25 mouse cellular contexts compared by ENCODE assay signal in the genomic region with DNA sequence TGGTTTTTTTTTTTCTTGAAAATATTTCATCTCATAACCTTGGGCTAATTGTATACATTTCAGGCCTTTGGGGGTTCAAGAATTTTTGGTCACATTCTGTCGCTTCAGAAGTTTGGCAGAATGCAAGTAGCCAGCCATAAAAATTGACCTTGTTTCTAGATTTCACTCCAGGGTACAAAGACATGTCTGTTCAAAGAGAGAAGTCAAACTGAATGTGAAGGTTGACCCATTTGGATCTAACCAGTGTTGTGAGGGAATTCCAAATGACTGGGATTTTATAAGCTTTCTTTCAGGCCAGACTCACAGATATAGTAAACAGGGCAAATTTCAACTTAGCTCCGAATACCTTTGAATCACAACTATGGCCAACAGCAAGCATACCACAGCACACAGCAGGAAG.
A peak's percentile ranks its signal among the peaks of the same experiment; 100 is the strongest.
DNase-seq lines count a peak whose midpoint lies in the region; ATAC-seq and TF ChIP-seq lines count a peak whose summit lies in the region.
"Had no signal": no experiment of that assay in that cellular context is flagged by ENCODE, and none has a peak within 500 bp of the region (broad histone marks: within the 10 kb centered on the region; RNA-seq: fewer than 3 reads in every experiment).

No protein-coding gene starts in this region.

- no peak overlapping the region for H3K4me2 ChIP-seq in hindbrain, postnatal 0 days (ENCODE audit: low read depth, low read length)
- H3K4me2 ChIP-seq: embryonic facial prominence, embryonic 13.5 days; embryonic facial prominence, embryonic 15.5 days; forebrain, embryonic 13.5 days; forebrain, embryonic 15.5 days had no signal

- peak; percentile 39 for DNase-seq in cerebellum, adult 9-10 months
- DNase-seq in cerebellum, adult 11-12 months = no peak
- DNase-seq in Muller cell, postnatal 12 days (ENCODE audit: inconsistent ontology term) = peak; percentile 91
- DNase-seq in brain, adult 2 months (ENCODE audit: low read depth, low spot score) = peak; percentile 48
- DNase-seq in retina, embryonic 14.5 days (ENCODE audit: low spot score) = peak; percentile 27
- DNase-seq in hindbrain, postnatal 0 days (ENCODE audit: low spot score) = no peak
- no peak for DNase-seq in lung, postnatal 36 days
- no peak for DNase-seq in ovary, postnatal 14 days (ENCODE audit: low spot score)
- DNase-seq: adrenal gland, adult 8-10 months; adrenal gland, postnatal 14 days; adrenal gland, postnatal 36 days; B cell, adult 2 months; cerebellum, adult 11 months; cerebellum, adult 9-11 months; cerebellum, postnatal 14 days; cerebellum, postnatal 36 days; embryo, embryonic 11 days; forebrain, postnatal 0 days had no signal

- no peaks in the 10 kb centered on the region for H3K9me3 ChIP-seq in hindbrain, postnatal 0 days (ENCODE audit: low read length)
- H3K9me3 ChIP-seq: embryonic facial prominence, embryonic 13.5 days; embryonic facial prominence, embryonic 15.5 days; forebrain, embryonic 13.5 days; forebrain, embryonic 15.5 days; G1E had no signal

- no peak for ATAC-seq in hindbrain, postnatal 0 days
- ATAC-seq: CD4-positive, CD25-positive, alpha-beta regulatory T cell, adult 4 months; forebrain, embryonic 13.5 days; forebrain, embryonic 15.5 days; forebrain, postnatal 0 days had no signal

- H3K36me3 ChIP-seq in hindbrain, postnatal 0 days (ENCODE audit: insufficient read depth, low read length) = peaks cover 4% of the 10 kb centered on the region
- H3K36me3 ChIP-seq: embryonic facial prominence, embryonic 13.5 days; embryonic facial prominence, embryonic 15.5 days; G1E had no signal

- WGBS in hindbrain, postnatal 0 days = 55% methylated on average over 2 of the region's 2 CpGs

- no peaks in the 10 kb centered on the region for H3K27me3 ChIP-seq in hindbrain, postnatal 0 days (ENCODE audit: insufficient read depth, low read length)
- H3K27me3 ChIP-seq: CH12.LX; embryonic facial prominence, embryonic 13.5 days; embryonic facial prominence, embryonic 15.5 days; forebrain, embryonic 13.5 days; forebrain, embryonic 15.5 days had no signal

- H3K4me1 ChIP-seq in hindbrain, postnatal 0 days (ENCODE audit: insufficient read depth, low read length) = no peaks in the 10 kb centered on the region
- H3K4me1 ChIP-seq: embryonic facial prominence, embryonic 13.5 days; embryonic facial prominence, embryonic 15.5 days; forebrain, embryonic 13.5 days; forebrain, embryonic 15.5 days had no signal

- H3K4me3 ChIP-seq in hindbrain, postnatal 0 days (ENCODE audit: low read length) = no peak overlapping the region
- H3K4me3 ChIP-seq: embryonic facial prominence, embryonic 13.5 days; embryonic facial prominence, embryonic 15.5 days; forebrain, embryonic 13.5 days; forebrain, embryonic 15.5 days had no signal

- no peak overlapping the region for H3K27ac ChIP-seq in hindbrain, postnatal 0 days
- H3K27ac ChIP-seq: embryonic facial prominence, embryonic 13.5 days; embryonic facial prominence, embryonic 15.5 days; forebrain, embryonic 13.5 days; forebrain, embryonic 15.5 days had no signal

- no peak overlapping the region for H3K9ac ChIP-seq in hindbrain, postnatal 0 days (replicated peaks; ENCODE audit: low read length)
- H3K9ac ChIP-seq: embryonic facial prominence, embryonic 13.5 days; embryonic facial prominence, embryonic 15.5 days; forebrain, embryonic 13.5 days; forebrain, embryonic 15.5 days; forebrain, postnatal 0 days had no signal

- no peak for TF ChIP-seq CTCF in hindbrain, postnatal 0 days (IDR thresholded peaks at IDR 0.05; ENCODE audit: low read depth)

Comparison
In these comparisons a context has a peak if more than half of its experiments do, and no peak if none do; other contexts are left out.
1. DNase-seq: peak in cerebellum, adult 9-10 months (single experiment), Muller cell, postnatal 12 days (single experiment), brain, adult 2 months (single experiment) and retina, embryonic 14.5 days (single experiment); none in cerebellum, adult 11-12 months (single experiment), hindbrain, postnatal 0 days (single experiment), lung, postnatal 36 days (single experiment) and ovary, postnatal 14 days (single experiment).